Mouse (Mus musculus) MEL (cell line): ENCODE measurements around the gene Rprd2. TPM values are rescaled to one million over a fixed set of nuclear protein-coding genes. Genes with fewer than 3 reads are reported as not detected.
A peak's percentile ranks its signal among the peaks of the same experiment; 100 is the strongest.

Source experiments
- DNase-seq: peaks from one replicate; pipeline ENCODE4 v3.0.0; 2011; ENCODE audit warnings: low read depth, low spot score
- H3K27ac ChIP-seq: 2 replicates; pipeline ENCODE4 v1.5.1; 2012; ENCODE audit warnings: low read depth, mild to moderate bottlenecking, control low read depth, low read length, moderate library complexity; ENCODE audit not compliant: control insufficient read depth
- H3K27me3 ChIP-seq, 2 experiments: fragments of 150-350 bp in 1 of 2; sonication (generic) in 1 of 2; 2 replicates each; pipeline ENCODE4 v1.6.1; 2012; ENCODE audit warnings: low read length in 2 of 2, mild to moderate bottlenecking in 2 of 2, improper control_type of control experiment in 1 of 2, moderate library complexity in 1 of 2; ENCODE audit not compliant: insufficient read depth in 2 of 2, control insufficient read depth in 1 of 2
- H3K36me3 ChIP-seq, 2 experiments: 2 replicates each; pipeline ENCODE4 v1.6.1; 2012 to 2014; ENCODE audit warnings: low read length in 2 of 2, improper control_type of control experiment in 1 of 2, inconsistent platforms in 1 of 2, mild to moderate bottlenecking in 1 of 2; ENCODE audit not compliant: insufficient read depth in 2 of 2, control insufficient read depth in 1 of 2
- H3K4me1 ChIP-seq, 2 experiments: fragments of 150-350 bp in 1 of 2; sonication (generic) in 1 of 2; 2 replicates each; pipeline ENCODE4 v1.6.1; 2012; ENCODE audit warnings: low read length in 2 of 2, improper control_type of control experiment in 1 of 2, mild to moderate bottlenecking in 1 of 2; ENCODE audit not compliant: insufficient read depth in 2 of 2, control insufficient read depth in 1 of 2
- H3K4me3 ChIP-seq, 2 experiments: fragments of 150-350 bp in 1 of 2; sonication (generic) in 1 of 2; 2 replicates each; pipeline ENCODE4 v1.5.1; 2012; ENCODE audit warnings: low read depth in 2 of 2, low read length in 2 of 2, mild to moderate bottlenecking in 2 of 2, moderate library complexity in 2 of 2, control low read depth in 1 of 2, improper control_type of control experiment in 1 of 2; ENCODE audit not compliant: control insufficient read depth in 1 of 2, insufficient read depth in 1 of 2
- H3K79me2 ChIP-seq: 2 replicates; pipeline ENCODE4 v1.6.1; 2012; ENCODE audit warnings: mild to moderate bottlenecking, low read length, moderate library complexity; ENCODE audit not compliant: control insufficient read depth, poor library complexity, insufficient read depth
- H3K9ac ChIP-seq: 2 replicates; pipeline ENCODE4 v1.6.1; 2012; ENCODE audit warnings: low read depth, mild to moderate bottlenecking, control low read depth, low read length, moderate library complexity; ENCODE audit not compliant: control insufficient read depth, poor library complexity, severe bottlenecking
- H3K9me3 ChIP-seq: fragments of 150-350 bp; sonication (generic); replicated peaks from 2 replicates; pipeline ENCODE4 v1.6.1; 2012; ENCODE audit warnings: mild to moderate bottlenecking, low read length, improper control_type of control experiment, moderate library complexity; ENCODE audit not compliant: insufficient read depth
- CHD2 ChIP-seq: IDR thresholded peaks from 2 replicates; pipeline ENCODE4 v1.6.1; 2011; ENCODE audit warnings: low read length, improper control_type of control experiment
- CTCF ChIP-seq, 3 experiments: IDR thresholded peaks in 2 of 3; conservative IDR thresholded peaks in 1 of 3; 2 replicates each; pipeline ENCODE4 v1.5.1; 2011 to 2012; ENCODE audit warnings: low read length in 3 of 3, low read depth in 2 of 3, mild to moderate bottlenecking in 2 of 3, improper control_type of control experiment in 1 of 3, inconsistent platforms in 1 of 3, mixed read lengths in 1 of 3, moderate library complexity in 1 of 3; ENCODE audit not compliant: control insufficient read depth in 1 of 3, insufficient read depth in 1 of 3, poor library complexity in 1 of 3, severe bottlenecking in 1 of 3
- EP300 ChIP-seq, 2 experiments: IDR thresholded peaks; 2 replicates each; pipeline ENCODE4 v1.6.1; 2011; ENCODE audit warnings: improper control_type of control experiment in 2 of 2, low read length in 2 of 2, low read depth in 1 of 2, mild to moderate bottlenecking in 1 of 2
- ETS1 ChIP-seq: IDR thresholded peaks from 2 replicates; pipeline ENCODE4 v1.6.1; 2012; ENCODE audit warnings: low read depth, mild to moderate bottlenecking, inconsistent platforms, low read length, improper control_type of control experiment, moderate library complexity
- GATA1 ChIP-seq: IDR thresholded peaks from 2 replicates; pipeline ENCODE4 v1.6.1; 2011; ENCODE audit warnings: low read depth, low read length, improper control_type of control experiment
- HCFC1 ChIP-seq: IDR thresholded peaks from 2 replicates; pipeline ENCODE4 v1.6.1; 2012; ENCODE audit warnings: low read depth, mild to moderate bottlenecking, inconsistent platforms, low read length, improper control_type of control experiment, moderate library complexity
- JUND ChIP-seq: IDR thresholded peaks from 2 replicates; pipeline ENCODE4 v1.6.1; 2011; ENCODE audit warnings: low read depth, mild to moderate bottlenecking, improper control_type of control experiment, low read length
- KAT2A ChIP-seq: conservative IDR thresholded peaks from 2 replicates; pipeline ENCODE4 v1.6.1; 2012; ENCODE audit warnings: low read depth, low read length, improper control_type of control experiment, inconsistent platforms
- MAFK ChIP-seq: IDR thresholded peaks from 2 replicates; pipeline ENCODE4 v1.6.1; 2011; ENCODE audit warnings: low read depth, mild to moderate bottlenecking, low read length, improper control_type of control experiment, borderline replicate concordance
- MAX ChIP-seq: IDR thresholded peaks from 2 replicates; pipeline ENCODE4 v1.6.1; 2011; ENCODE audit warnings: low read length, improper control_type of control experiment
- MAZ ChIP-seq: IDR thresholded peaks from 2 replicates; pipeline ENCODE4 v1.6.1; 2012; ENCODE audit warnings: low read depth, mild to moderate bottlenecking, inconsistent platforms, low read length, improper control_type of control experiment
- MYB ChIP-seq: IDR thresholded peaks from 2 replicates; pipeline ENCODE4 v1.6.1; 2011; ENCODE audit warnings: mild to moderate bottlenecking, low read depth, low read length, improper control_type of control experiment
- MYC ChIP-seq: IDR thresholded peaks from 2 replicates; pipeline ENCODE4 v1.6.1; 2011; ENCODE audit warnings: low read depth, mild to moderate bottlenecking, low read length, improper control_type of control experiment, moderate library complexity
- NELFE ChIP-seq: IDR thresholded peaks from 2 replicates; pipeline ENCODE4 v1.6.1; 2011; ENCODE audit warnings: low read depth, low read length, improper control_type of control experiment
- POLR2A ChIP-seq, 2 experiments: IDR thresholded peaks; 2 replicates each; pipeline ENCODE4 v1.6.1; 2011 to 2012; ENCODE audit warnings: low read length in 2 of 2, mild to moderate bottlenecking in 2 of 2, control low read depth in 1 of 2, improper control_type of control experiment in 1 of 2, low read depth in 1 of 2, moderate library complexity in 1 of 2; ENCODE audit not compliant: control insufficient read depth in 1 of 2, insufficient read depth in 1 of 2, poor library complexity in 1 of 2
- POLR2AphosphoS5 ChIP-seq: IDR thresholded peaks from 2 replicates; pipeline ENCODE4 v1.6.1; 2012; ENCODE audit warnings: low read depth, borderline replicate concordance, mild to moderate bottlenecking, inconsistent platforms, low read length, moderate library complexity, mixed read lengths
- RCOR1 ChIP-seq: IDR thresholded peaks from 2 replicates; pipeline ENCODE4 v1.6.1; 2012; ENCODE audit warnings: low read depth, mild to moderate bottlenecking, inconsistent platforms, low read length, improper control_type of control experiment
- TBP ChIP-seq: IDR thresholded peaks from 2 replicates; pipeline ENCODE4 v1.8.0; 2011; ENCODE audit warnings: low read depth, low read length, improper control_type of control experiment
- UBTF ChIP-seq: IDR thresholded peaks from 2 replicates; pipeline ENCODE4 v1.6.1; 2012; ENCODE audit warnings: low read depth, mild to moderate bottlenecking, inconsistent platforms, low read length, improper control_type of control experiment, moderate library complexity, borderline replicate concordance; ENCODE audit not compliant: insufficient read depth
- USF1 ChIP-seq: IDR thresholded peaks from 2 replicates; pipeline ENCODE4 v1.6.1; 2014; ENCODE audit warnings: low read depth, mild to moderate bottlenecking, inconsistent platforms, low read length, improper control_type of control experiment, moderate library complexity
- polyA plus RNA-seq, 2 experiments: library from polyadenylated mRNA; stranded (reverse) in 1 of 2; unstranded in 1 of 2; fragments of >175 nt in 1 of 2; fragments of >200 nt in 1 of 2; gene quantifications; 2 replicates each; pipeline versions ENCODE4 v1.2.1 to v1.2.4; 2012; ENCODE audit warnings: low replicate concordance in 2 of 2, low read depth in 1 of 2; ENCODE audit not compliant: insufficient read length in 2 of 2, insufficient read depth in 1 of 2, missing spikeins in 1 of 2
- total RNA-seq: library from RNA; depleted of rRNA; stranded (reverse); fragments of 300-350 nt; gene quantifications from 2 replicates; pipeline ENCODE4 v1.2.3, GENCODE M21; 2012

The Rprd2 gene
- total and polyA plus RNA-seq, 3 experiments = 16.3 to 42.0 (median 31.9) TPM

DNA sequence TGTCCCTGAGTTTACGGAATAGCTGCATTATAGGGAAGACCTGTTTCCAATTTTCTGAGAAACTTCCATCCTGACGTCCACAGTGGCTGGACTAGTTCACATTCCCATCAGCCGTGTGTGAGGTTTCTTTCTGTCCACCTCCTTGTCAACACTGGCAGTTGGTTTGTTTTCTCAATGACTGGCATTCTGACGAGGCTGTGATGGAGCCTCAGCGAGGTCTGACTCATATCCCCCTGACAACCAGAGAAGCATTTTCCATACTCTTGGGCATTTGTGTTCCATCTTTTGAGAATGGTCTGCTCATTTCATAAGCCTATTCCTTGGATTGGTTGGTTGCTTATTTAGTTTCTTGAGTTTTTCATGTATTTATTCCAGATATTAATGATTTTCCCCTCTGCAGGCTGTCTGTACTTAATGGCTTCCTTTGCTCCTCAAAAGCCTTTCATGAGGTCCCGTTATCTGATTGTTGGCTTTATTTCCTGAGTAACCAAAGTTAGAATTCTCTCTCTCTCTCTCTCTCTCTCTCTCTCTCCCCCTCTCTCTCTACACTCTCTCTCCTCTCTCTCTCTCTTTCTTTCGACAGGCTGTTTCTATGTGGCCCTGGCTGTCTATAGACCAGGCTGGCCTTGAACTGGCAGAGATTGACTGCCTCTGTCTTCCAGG lies 91.8 kb downstream of the Rprd2 start:
- Histone ChIP-seq H3K27me3 (no peaks in the 10 kb centered on the region), H3K4me1 (peaks cover 2 to 17% of the 10 kb centered on the region in 2 experiments; a peak in 2 of 4 replicates), H3K79me2 (no peaks in the 10 kb centered on the region), H3K9ac (no peak overlapping the region), H3K4me3 (no peak overlapping the region), H3K36me3 (peaks cover 0 to 10% of the 10 kb centered on the region in 2 experiments; a peak in 2 of 4 replicates), H3K9me3 (no peaks in the 10 kb centered on the region), H3K27ac (no peak overlapping the region)
- peak; percentile 52 for DNase-seq
- TF ChIP-seq MAZ (no peak), JUND (peak; percentile 94), UBTF (no peak), EP300 (IDR thresholded peaks at IDR 0.05; ENCODE audit: low read depth in 1 of 2, low read length in 2 of 2) (0 out of 4 replicates have a peak, but pooled peaks of 1 of the 2 experiments have one; percentile 8), NELFE (peak; percentile 6; the same call in 1 of the 2 replicates), HCFC1 (no peak), GATA1 (peak; percentile 68)

DNA sequence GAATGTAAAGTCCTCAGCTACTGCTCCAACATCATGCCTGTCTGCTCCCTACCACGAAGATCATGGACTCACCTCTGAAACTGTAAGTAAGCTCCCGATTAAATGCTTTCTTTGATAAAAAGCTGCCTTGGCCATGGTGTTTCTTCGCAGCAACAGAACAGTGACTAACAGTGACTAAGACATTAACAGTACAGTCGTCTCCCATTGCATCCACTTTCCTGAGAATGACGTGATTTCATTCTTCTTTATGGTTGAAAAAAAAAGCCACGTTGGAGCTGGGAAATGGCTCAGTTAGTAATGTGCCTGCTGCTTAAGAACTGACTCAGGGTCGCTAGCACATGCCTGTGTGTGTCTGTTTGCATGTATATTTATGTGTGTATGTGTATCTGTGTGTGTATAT lies 92.8 kb downstream of the Rprd2 start:
- DNase-seq = no peak
- H3K79me2 ChIP-seq = no peaks in the 10 kb centered on the region
- no peaks in the 10 kb centered on the region for H3K9me3 ChIP-seq
- TF ChIP-seq CTCF (IDR thresholded peaks at IDR 0.05 in 2 of 3, conservative IDR thresholded peaks at IDR 0.05 in 1 of 3; ENCODE audit: control insufficient read depth in 1 of 3, insufficient read depth in 1 of 3, low read depth in 2 of 3, low read length in 3 of 3, poor library complexity in 1 of 3, severe bottlenecking in 1 of 3) (no peak), MAX (no peak), MYC (no peak), ETS1 (no peak), MYB (no peak), POLR2AphosphoS5 (no peak), KAT2A (no peak), UBTF (no peak), MAFK (no peak), HCFC1 (no peak), RCOR1 (no peak), CHD2 (no peak), GATA1 (no peak), USF1 (no peak), POLR2A (IDR thresholded peaks at IDR 0.05; ENCODE audit: control insufficient read depth in 1 of 2, insufficient read depth in 1 of 2, low read depth in 1 of 2, low read length in 2 of 2, poor library complexity in 1 of 2) (no peak), TBP (no peak), EP300 (IDR thresholded peaks at IDR 0.05; ENCODE audit: low read depth in 1 of 2, low read length in 2 of 2) (no peak)
- H3K4me1 ChIP-seq = peaks cover 2 to 17% of the 10 kb centered on the region in 2 experiments; a peak in 2 of 4 replicates
- H3K27ac ChIP-seq = no peak overlapping the region
- H3K27me3 ChIP-seq = no peaks in the 10 kb centered on the region
- no peak overlapping the region for H3K4me3 ChIP-seq
- peaks cover 0 to 10% of the 10 kb centered on the region in 2 experiments; a peak in 2 of 4 replicates for H3K36me3 ChIP-seq
- no peak overlapping the region for H3K9ac ChIP-seq
